Mouse (Mus musculus): ENCODE results near the gene Mpi.

DNA sequence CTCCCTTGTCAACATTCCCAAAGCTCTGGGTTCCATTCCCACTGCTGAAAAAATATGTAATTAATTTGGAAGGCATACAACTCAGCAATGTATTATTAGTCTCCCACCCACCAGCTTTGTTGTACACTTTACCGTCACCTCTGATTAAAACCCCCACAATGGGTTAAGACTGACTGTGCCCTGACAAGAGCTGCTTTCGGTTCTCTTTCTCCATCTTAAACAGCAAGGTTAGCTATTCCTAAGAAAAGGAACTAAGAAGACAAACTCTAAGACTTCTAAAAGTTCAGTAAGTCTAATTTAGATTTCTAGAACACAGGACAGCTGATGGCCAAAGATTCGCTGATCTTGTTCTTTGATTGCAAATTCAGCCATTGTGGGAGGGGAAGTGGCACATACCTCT, 4.7 kb upstream of the Mpi start:
- TF ChIP-seq CTCF (IDR thresholded peaks at IDR 0.05; ENCODE audit: low read depth) (no peak), EP300 (optimal IDR thresholded peaks at IDR 0.05) (no peak)

Data from stomach, postnatal 0 days (tissue).